Mouse (Mus musculus): ENCODE measurements around the gene Mycbp2. TPM values are rescaled to one million over a fixed set of nuclear protein-coding genes. Genes with fewer than 3 reads are reported as not detected.
A peak's percentile ranks its signal among the peaks of the same experiment; 100 is the strongest.

Mycbp2 gene
- polyA plus RNA-seq (2012; rRNA removed), result 100 and 132 TPM in 2 replicates

GRCm38 (mm10) chr14:103346729-103347505 lies at the start of gene Mycbp2:
TSS of gene Mycbp2 (minus strand) at chr14:103346814.
- TF ChIP-seq CTCF (IDR thresholded peaks at IDR 0.05; ENCODE audit: borderline replicate concordance, extremely low read depth, insufficient read depth, insufficient read length) (no peak), POLR2A (IDR thresholded peaks at IDR 0.05; ENCODE audit: borderline replicate concordance, extremely low read depth, insufficient read depth, insufficient read length, poor library complexity, severe bottlenecking) (peak; percentile 97)
- peak; percentile 99 for DNase-seq (ENCODE audit: low read depth)

GRCm38 (mm10) chr14:103392391-103392790 lies 45.8 kb upstream of the Mycbp2 start:
- TF ChIP-seq POLR2A (IDR thresholded peaks at IDR 0.05; ENCODE audit: borderline replicate concordance, extremely low read depth, insufficient read depth, insufficient read length, poor library complexity, severe bottlenecking), result no peak
- TF ChIP-seq CTCF (IDR thresholded peaks at IDR 0.05; ENCODE audit: borderline replicate concordance, extremely low read depth, insufficient read depth, insufficient read length), result no peak
- no peak for DNase-seq (ENCODE audit: low read depth)

GRCm38 (mm10) chr14:103387431-103387830 lies 40.8 kb upstream of the Mycbp2 start:
- no peak for DNase-seq (ENCODE audit: low read depth)
- TF ChIP-seq CTCF (IDR thresholded peaks at IDR 0.05; ENCODE audit: borderline replicate concordance, extremely low read depth, insufficient read depth, insufficient read length) (no peak), POLR2A (IDR thresholded peaks at IDR 0.05; ENCODE audit: borderline replicate concordance, extremely low read depth, insufficient read depth, insufficient read length, poor library complexity, severe bottlenecking) (no peak)

GRCm38 (mm10) chr14:103386871-103387270 lies 40.3 kb upstream of the Mycbp2 start:
- no peak for DNase-seq (ENCODE audit: low read depth)
- TF ChIP-seq CTCF (IDR thresholded peaks at IDR 0.05; ENCODE audit: borderline replicate concordance, extremely low read depth, insufficient read depth, insufficient read length), result no peak
- no peak for TF ChIP-seq POLR2A (IDR thresholded peaks at IDR 0.05; ENCODE audit: borderline replicate concordance, extremely low read depth, insufficient read depth, insufficient read length, poor library complexity, severe bottlenecking)

GRCm38 (mm10) chr14:103385084-103385610 lies 38.5 kb upstream of the Mycbp2 start:
- no peak for TF ChIP-seq POLR2A (IDR thresholded peaks at IDR 0.05; ENCODE audit: borderline replicate concordance, extremely low read depth, insufficient read depth, insufficient read length, poor library complexity, severe bottlenecking)
- TF ChIP-seq CTCF (IDR thresholded peaks at IDR 0.05; ENCODE audit: borderline replicate concordance, extremely low read depth, insufficient read depth, insufficient read length), result no peak
- DNase-seq (ENCODE audit: low read depth), result peak; percentile 28

GRCm38 (mm10) chr14:103378703-103379102 lies 32.1 kb upstream of the Mycbp2 start:
- TF ChIP-seq POLR2A (IDR thresholded peaks at IDR 0.05; ENCODE audit: borderline replicate concordance, extremely low read depth, insufficient read depth, insufficient read length, poor library complexity, severe bottlenecking), result no peak
- no peak for TF ChIP-seq CTCF (IDR thresholded peaks at IDR 0.05; ENCODE audit: borderline replicate concordance, extremely low read depth, insufficient read depth, insufficient read length)
- no peak for DNase-seq (ENCODE audit: low read depth)

- no peak for DNase-seq (ENCODE audit: low read depth)
- TF ChIP-seq POLR2A (IDR thresholded peaks at IDR 0.05; ENCODE audit: borderline replicate concordance, extremely low read depth, insufficient read depth, insufficient read length, poor library complexity, severe bottlenecking) (no peak), CTCF (IDR thresholded peaks at IDR 0.05; ENCODE audit: borderline replicate concordance, extremely low read depth, insufficient read depth, insufficient read length) (no peak)
Measured at GRCm38 (mm10) chr14:103376765-103377164, 30.2 kb upstream of the Mycbp2 start.

GRCm38 (mm10) chr14:103375523-103375922 lies 28.9 kb upstream of the Mycbp2 start:
- TF ChIP-seq POLR2A (IDR thresholded peaks at IDR 0.05; ENCODE audit: borderline replicate concordance, extremely low read depth, insufficient read depth, insufficient read length, poor library complexity, severe bottlenecking) (no peak), CTCF (IDR thresholded peaks at IDR 0.05; ENCODE audit: borderline replicate concordance, extremely low read depth, insufficient read depth, insufficient read length) (no peak)
- DNase-seq (ENCODE audit: low read depth), result no peak

GRCm38 (mm10) chr14:103363199-103363598 lies 16.6 kb upstream of the Mycbp2 start:
- no peak for TF ChIP-seq CTCF (IDR thresholded peaks at IDR 0.05; ENCODE audit: borderline replicate concordance, extremely low read depth, insufficient read depth, insufficient read length)
- no peak for TF ChIP-seq POLR2A (IDR thresholded peaks at IDR 0.05; ENCODE audit: borderline replicate concordance, extremely low read depth, insufficient read depth, insufficient read length, poor library complexity, severe bottlenecking)
- no peak for DNase-seq (ENCODE audit: low read depth)

- TF ChIP-seq POLR2A (IDR thresholded peaks at IDR 0.05; ENCODE audit: borderline replicate concordance, extremely low read depth, insufficient read depth, insufficient read length, poor library complexity, severe bottlenecking) (no peak), CTCF (IDR thresholded peaks at IDR 0.05; ENCODE audit: borderline replicate concordance, extremely low read depth, insufficient read depth, insufficient read length) (no peak)
- peak; percentile 59 for DNase-seq (ENCODE audit: low read depth)
Measured at GRCm38 (mm10) chr14:103356066-103356465, 9.5 kb upstream of the Mycbp2 start.

GRCm38 (mm10) chr14:103354396-103355352 lies 8.1 kb upstream of the Mycbp2 start:
- TF ChIP-seq CTCF (IDR thresholded peaks at IDR 0.05; ENCODE audit: borderline replicate concordance, extremely low read depth, insufficient read depth, insufficient read length), result no peak
- no peak for TF ChIP-seq POLR2A (IDR thresholded peaks at IDR 0.05; ENCODE audit: borderline replicate concordance, extremely low read depth, insufficient read depth, insufficient read length, poor library complexity, severe bottlenecking)
- peak; percentile 25 for DNase-seq (ENCODE audit: low read depth)

Measured in brain, embryonic 14.5 days (tissue).